Mouse (Mus musculus) forebrain, embryonic 15.5 days (tissue): ENCODE measurements around the gene Man1b1. TPM values are rescaled to one million over a fixed set of nuclear protein-coding genes. Genes with fewer than 3 reads are reported as not detected.

Experiments used
- ATAC-seq: fragments of 200-750 bp; cut with Nextera tagmentation; replicated peaks from 2 replicates; pipeline ENCODE4 v1.8.0; 2017; ENCODE audit warnings: mild to moderate bottlenecking, moderate TSS enrichment, moderate library complexity
- H3K27ac ChIP-seq: fragments of 300-500 bp; sonication (generic); replicated peaks from 2 replicates; pipeline ENCODE4 v1.5.1; 2015; ENCODE audit warnings: mild to moderate bottlenecking, inconsistent platforms
- H3K27me3 ChIP-seq: fragments of 300-500 bp; sonication (generic); 2 replicates; pipeline ENCODE4 v1.6.1; 2015; ENCODE audit warnings: inconsistent platforms
- H3K36me3 ChIP-seq: fragments of 300-500 bp; sonication (generic); 2 replicates; pipeline ENCODE4 v1.6.1; 2015; ENCODE audit warnings: mild to moderate bottlenecking, inconsistent platforms
- H3K4me1 ChIP-seq: fragments of 300-500 bp; sonication (generic); 2 replicates; pipeline ENCODE4 v1.6.1; 2015; ENCODE audit warnings: inconsistent platforms
- H3K4me2 ChIP-seq: fragments of 300-500 bp; sonication (generic); replicated peaks from 2 replicates; pipeline ENCODE4 v1.6.1; 2015; ENCODE audit warnings: mild to moderate bottlenecking, inconsistent platforms
- H3K4me3 ChIP-seq: fragments of 300-500 bp; sonication (generic); 2 replicates; pipeline ENCODE4 v1.5.1; 2015; ENCODE audit warnings: mild to moderate bottlenecking, inconsistent platforms
- H3K9ac ChIP-seq: fragments of 300-500 bp; sonication (generic); replicated peaks from 2 replicates; pipeline ENCODE4 v1.6.1; 2015; ENCODE audit warnings: mild to moderate bottlenecking, inconsistent platforms
- H3K9me3 ChIP-seq: fragments of 300-500 bp; sonication (generic); 2 replicates; pipeline ENCODE4 v1.6.1; 2016; ENCODE audit warnings: inconsistent platforms
- WGBS: fragments of 180-500 bp; shearing (Covaris S2); methylation state at CpG from one replicate; pipeline ENCODE4 v1.1.7; 2015; ENCODE audit warnings: mixed read lengths; 5-methylcytosine and 5-hydroxymethylcytosine counted together
- polyA plus RNA-seq: library from polyadenylated mRNA; unstranded; fragments of >200 nt; fragmentation: Nextera tagmentation; extraction: Ambion mirVana; gene quantifications from 2 replicates; pipeline ENCODE4 v1.2.1, GENCODE M21; 2015

The Man1b1 gene
- polyA plus RNA-seq, 1 experiment from 2014 or later, result 52.6 TPM

GRCm38 (mm10) chr2:25354211-25354610, 22.1 kb downstream of the Man1b1 start:
- no peak overlapping the region for H3K27ac ChIP-seq
- 84% methylated on average over 6 of the region's 6 CpGs for WGBS
- H3K36me3 ChIP-seq, result peaks cover 38% of the 10 kb centered on the region
- no peaks in the 10 kb centered on the region for H3K9me3 ChIP-seq
- H3K4me2 ChIP-seq, result no peak overlapping the region
- H3K4me3 ChIP-seq, result no peak overlapping the region
- H3K27me3 ChIP-seq, result no peaks in the 10 kb centered on the region
- no peak overlapping the region for H3K9ac ChIP-seq
- ATAC-seq, result no peak
- peaks cover 23% of the 10 kb centered on the region for H3K4me1 ChIP-seq

DNA sequence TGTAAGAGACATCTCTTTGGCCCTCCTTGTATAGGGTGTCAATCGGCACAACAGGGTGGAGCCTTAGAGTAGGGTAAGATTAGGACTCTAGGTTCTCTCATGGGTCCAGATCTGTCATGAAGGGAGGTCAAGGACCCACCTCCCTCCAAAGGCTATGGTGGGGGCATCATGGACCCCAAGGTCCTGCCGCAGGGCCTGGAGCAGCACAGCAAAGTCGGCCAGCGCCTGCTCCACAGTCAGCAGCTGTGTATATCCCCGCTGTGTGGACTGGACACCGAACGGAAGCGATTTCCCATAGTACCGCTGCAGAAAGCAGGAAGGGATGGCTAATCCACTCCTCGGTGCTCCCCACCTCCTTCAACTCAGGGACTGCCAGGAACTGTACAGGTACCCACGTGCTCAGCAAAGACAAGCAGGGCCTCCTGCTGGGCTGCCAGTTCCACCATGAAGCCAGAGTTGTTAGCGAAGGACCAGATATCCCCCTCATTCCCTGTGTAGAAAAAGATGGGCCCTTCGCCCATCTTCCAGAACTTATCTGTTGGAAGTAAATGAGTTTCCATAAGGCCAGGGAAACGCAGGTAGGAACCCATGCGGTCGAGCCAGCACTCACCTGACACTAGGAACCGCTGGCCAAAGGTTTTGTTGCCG, 23.4 kb downstream of the Man1b1 start:
- WGBS, result 37% methylated on average over 18 of the region's 18 CpGs
- no peak for ATAC-seq
- no peaks in the 10 kb centered on the region for H3K9me3 ChIP-seq

DNA sequence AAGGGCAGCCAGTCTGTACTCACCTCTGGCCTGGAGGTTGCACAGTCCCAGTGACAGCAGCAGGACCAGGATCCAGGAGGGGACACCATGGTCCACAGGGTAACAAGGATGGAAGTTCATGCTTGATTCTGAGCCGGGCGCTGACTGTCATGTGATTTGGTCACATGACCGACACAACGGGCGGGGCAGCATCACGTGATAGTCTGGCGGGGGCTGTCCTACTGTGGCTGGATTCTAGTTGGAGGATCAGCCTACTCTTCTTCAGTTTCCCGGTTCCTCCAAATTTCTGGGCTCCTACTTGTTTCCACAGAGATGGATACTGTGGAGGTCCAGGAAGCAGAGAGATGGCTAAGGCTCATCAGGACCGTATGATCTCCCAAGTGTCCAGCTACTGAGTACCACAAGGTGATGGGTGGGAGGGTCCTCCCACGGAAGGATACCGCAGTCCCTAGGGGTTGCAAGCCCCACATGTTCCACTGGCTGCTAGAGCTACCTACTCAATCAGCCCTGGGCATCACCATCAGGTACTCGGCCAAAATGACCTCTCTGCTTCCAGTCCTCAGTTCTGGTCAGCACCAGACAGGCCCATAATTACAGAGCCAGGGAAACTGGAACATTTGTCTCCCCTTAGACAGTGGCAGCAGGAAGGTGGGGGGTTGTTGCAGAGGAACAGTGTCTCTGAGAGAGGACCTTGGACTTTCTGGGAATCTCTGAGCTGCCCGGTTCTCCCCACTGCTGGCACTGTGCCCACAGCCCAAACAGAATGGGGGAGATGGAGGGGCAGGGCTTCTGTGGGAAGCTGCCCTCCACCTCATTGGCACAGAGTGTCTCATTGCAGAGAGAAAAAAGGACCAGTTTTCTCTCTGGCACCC, 24.3 kb downstream of the Man1b1 start, which contains the start of gene Dpp7:
Gene Dpp7, minus strand, starts transcription at position 152 of the 872 bp plus-strand sequence.
- 0 out of 2 replicates have a peak within 1 kb of the TSS, but pooled peaks have one; percentile 34 for H3K27ac ChIP-seq
- peak within 1 kb of the TSS; percentile 61 for H3K4me3 ChIP-seq
- peak within 1 kb of the TSS; percentile 68 for H3K9ac ChIP-seq
- 1% methylated on average over 13 of the region's 13 CpGs for WGBS
- H3K27me3 ChIP-seq, result no peaks in the 10 kb centered on the region
- ATAC-seq, result peak; percentile 76
- H3K4me1 ChIP-seq, result peaks cover 23% of the 10 kb centered on the region
- H3K9me3 ChIP-seq, result no peaks in the 10 kb centered on the region
- H3K4me2 ChIP-seq, result peak within 1 kb of the TSS; percentile 95
- peaks cover 15% of the 10 kb centered on the region for H3K36me3 ChIP-seq

More for the DNA sequence above, 23.4 kb downstream of the Man1b1 start:
- H3K4me3 ChIP-seq, result peak overlapping the region; percentile 61
- H3K27me3 ChIP-seq, result no peaks in the 10 kb centered on the region
- H3K4me1 ChIP-seq, result peaks cover 23% of the 10 kb centered on the region
- peak overlapping the region; percentile 68 for H3K9ac ChIP-seq
- no peak overlapping the region for H3K27ac ChIP-seq
- peak overlapping the region; percentile 95 for H3K4me2 ChIP-seq
- H3K36me3 ChIP-seq, result peaks cover 24% of the 10 kb centered on the region

GRCm38 (mm10) chr2:25359848-25360247, 27.7 kb downstream of the Man1b1 start:
- H3K9me3 ChIP-seq, result no peaks in the 10 kb centered on the region
- no peak overlapping the region for H3K9ac ChIP-seq
- H3K27me3 ChIP-seq, result peaks cover 16% of the 10 kb centered on the region
- 83% methylated on average over 4 of the region's 4 CpGs for WGBS
- no peak overlapping the region for H3K4me2 ChIP-seq
- H3K36me3 ChIP-seq, result no peaks in the 10 kb centered on the region
- ATAC-seq, result no peak
- H3K27ac ChIP-seq, result no peak overlapping the region
- H3K4me1 ChIP-seq, result peaks cover 24% of the 10 kb centered on the region
- no peak overlapping the region for H3K4me3 ChIP-seq

DNA sequence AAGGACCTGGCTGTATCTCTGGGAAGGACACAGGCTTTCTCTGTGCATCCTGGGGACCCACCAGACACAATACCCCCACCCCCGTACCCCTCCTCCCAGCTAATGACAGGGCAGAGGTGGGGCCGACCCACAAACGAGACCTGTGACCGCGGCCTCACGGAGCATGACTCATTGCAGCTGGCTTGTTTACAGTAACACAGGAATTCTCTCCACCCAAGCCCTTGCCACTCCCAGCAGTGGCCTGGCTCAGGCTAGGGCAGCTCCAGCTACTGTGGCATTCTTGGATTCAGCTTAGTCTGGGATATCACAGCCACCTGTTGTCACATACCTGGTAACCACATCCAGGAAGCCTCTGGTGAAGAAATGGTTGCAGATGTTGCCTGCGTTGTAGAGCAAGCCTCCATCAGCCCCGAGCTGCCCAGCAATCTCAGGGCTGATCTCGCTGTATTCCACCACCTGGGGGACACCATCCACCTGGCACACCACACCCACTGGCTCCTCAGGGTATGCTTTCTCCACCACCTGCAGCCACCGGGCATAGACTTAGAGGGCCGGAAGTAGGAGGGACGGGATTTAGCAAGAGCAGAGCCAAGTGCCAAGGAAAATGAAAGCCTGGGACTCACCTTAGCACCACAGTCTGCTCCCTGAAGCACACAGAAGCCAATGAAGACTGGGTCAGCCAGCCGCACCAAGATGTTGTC, 31.5 kb downstream of the Man1b1 start:
- 63% methylated on average over 13 of the region's 13 CpGs for WGBS
- Histone ChIP-seq H3K4me3 (no peak overlapping the region), H3K4me1 (peaks cover 10% of the 10 kb centered on the region), H3K27ac (no peak overlapping the region), H3K36me3 (no peaks in the 10 kb centered on the region), H3K27me3 (peaks cover 33% of the 10 kb centered on the region), H3K9ac (no peak overlapping the region), H3K9me3 (no peaks in the 10 kb centered on the region), H3K4me2 (no peak overlapping the region)
- ATAC-seq, result no peak

DNA sequence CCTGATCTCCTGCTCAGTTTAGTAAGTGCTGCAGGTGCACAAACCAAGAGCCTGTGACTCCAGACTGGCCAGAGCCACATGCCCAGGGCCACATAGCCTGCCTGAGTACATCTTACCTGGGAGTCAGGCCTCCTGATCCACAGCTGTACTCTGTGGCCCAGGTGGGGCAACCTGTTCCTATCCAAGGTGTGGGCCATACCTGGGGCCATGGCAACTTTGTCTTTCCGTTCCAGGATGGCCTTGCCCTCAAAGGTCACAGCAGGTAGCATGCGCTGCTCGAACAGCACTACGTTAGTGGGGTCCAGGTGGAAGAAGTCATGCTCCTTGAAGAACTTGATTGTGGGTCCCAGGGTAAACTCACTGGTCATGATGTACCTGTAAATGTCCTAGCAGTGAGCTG, 32.2 kb downstream of the Man1b1 start:
- ATAC-seq, result no peak
- no peak overlapping the region for H3K9ac ChIP-seq
- H3K4me1 ChIP-seq, result peaks cover 10% of the 10 kb centered on the region
- H3K9me3 ChIP-seq, result no peaks in the 10 kb centered on the region
- WGBS, result 86% methylated on average over 4 of the region's 4 CpGs
- no peaks in the 10 kb centered on the region for H3K36me3 ChIP-seq
- H3K27ac ChIP-seq, result no peak overlapping the region
- peaks cover 33% of the 10 kb centered on the region for H3K27me3 ChIP-seq
- no peak overlapping the region for H3K4me3 ChIP-seq
- no peak overlapping the region for H3K4me2 ChIP-seq

DNA sequence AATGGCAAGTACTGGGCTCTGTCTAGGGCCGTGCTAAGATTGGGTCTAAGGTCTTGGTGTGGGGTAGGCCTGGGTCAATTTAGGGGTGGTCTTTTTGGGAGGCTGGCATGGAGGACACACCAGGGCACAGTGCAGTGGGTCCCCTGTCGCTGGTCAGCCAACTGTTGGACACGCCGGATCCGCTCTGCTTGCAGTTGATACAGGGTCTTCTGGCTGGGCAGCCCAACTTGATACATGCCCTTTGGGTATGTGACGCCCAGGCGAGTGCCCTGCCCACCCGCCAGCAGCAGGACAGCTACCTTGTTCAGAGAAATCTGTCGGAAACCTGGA, 32.6 kb downstream of the Man1b1 start:
- Histone ChIP-seq H3K4me2 (peak overlapping the region; percentile 81), H3K4me1 (peaks cover 10% of the 10 kb centered on the region), H3K27me3 (peaks cover 33% of the 10 kb centered on the region), H3K4me3 (peak overlapping the region; percentile 45), H3K36me3 (no peaks in the 10 kb centered on the region), H3K9ac (peak overlapping the region; percentile 52; the same call in 1 of the 2 replicates), H3K9me3 (no peaks in the 10 kb centered on the region), H3K27ac (no peak overlapping the region)
- ATAC-seq, result no peak
- WGBS, result 34% methylated on average over 9 of the region's 9 CpGs

DNA sequence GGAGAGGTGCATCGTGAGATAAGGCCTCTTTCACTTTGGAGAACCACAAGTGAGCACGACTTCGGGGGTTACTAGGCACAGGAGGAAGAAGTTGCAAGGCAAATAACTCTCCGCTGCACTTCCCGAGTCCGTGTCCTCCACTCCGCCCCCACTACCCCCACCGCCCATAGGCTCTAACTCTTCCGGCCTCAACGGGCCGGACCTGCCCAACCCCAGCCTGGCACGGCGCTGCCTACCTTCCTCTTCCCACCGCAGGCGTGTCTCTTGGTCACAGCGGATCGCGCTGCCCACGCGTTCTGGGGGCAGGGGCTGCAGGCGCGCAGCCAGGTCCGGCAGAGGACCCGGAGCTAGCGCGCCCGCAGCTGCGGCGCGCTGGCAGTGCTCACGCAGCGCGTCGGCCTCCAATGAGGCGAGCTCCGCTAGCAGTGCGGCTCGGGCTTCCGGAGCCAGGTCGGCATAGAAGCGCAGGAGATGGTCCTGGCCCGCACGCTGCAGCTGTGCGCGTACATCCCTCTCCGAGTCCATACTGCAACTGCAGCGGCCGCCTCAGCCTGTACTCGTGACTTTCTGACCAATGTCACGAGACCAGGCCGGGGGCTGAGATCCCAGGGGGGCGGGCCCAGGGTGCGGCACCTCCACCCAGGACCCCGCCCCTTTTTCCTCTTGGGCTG, 33.1 kb downstream of the Man1b1 start, which contains the start of gene Uap1l1:
Gene Uap1l1, minus strand, starts transcription at position 592 of the 671 bp plus-strand sequence.
- peaks cover 33% of the 10 kb centered on the region for H3K27me3 ChIP-seq
- H3K4me1 ChIP-seq, result peaks cover 10% of the 10 kb centered on the region
- peak within 1 kb of the TSS; percentile 81 for H3K4me2 ChIP-seq
- no peaks in the 10 kb centered on the region for H3K9me3 ChIP-seq
- H3K27ac ChIP-seq, result no peak within 1 kb of the TSS
- peak; percentile 83 for ATAC-seq
- H3K4me3 ChIP-seq, result peak within 1 kb of the TSS; percentile 45
- WGBS, result under 1% methylated on average over 54 of the region's 54 CpGs
- H3K9ac ChIP-seq, result peak within 1 kb of the TSS; percentile 52
- H3K36me3 ChIP-seq, result no peaks in the 10 kb centered on the region

GRCm38 (mm10) chr2:25369996-25370395, 37.9 kb downstream of the Man1b1 start:
- H3K27me3 ChIP-seq, result peaks cover 15% of the 10 kb centered on the region
- peaks cover 34% of the 10 kb centered on the region for H3K4me1 ChIP-seq
- H3K9me3 ChIP-seq, result no peaks in the 10 kb centered on the region
- 84% methylated on average over 3 of the region's 3 CpGs for WGBS
- H3K36me3 ChIP-seq, result no peaks in the 10 kb centered on the region
- no peak overlapping the region for H3K27ac ChIP-seq
- no peak for ATAC-seq
- no peak overlapping the region for H3K4me2 ChIP-seq
- H3K9ac ChIP-seq, result no peak overlapping the region
- H3K4me3 ChIP-seq, result no peak overlapping the region

- peak within 1 kb of the TSS; percentile 83 for H3K27ac ChIP-seq
- H3K27me3 ChIP-seq, result 0 out of 2 replicates have a peak, but pooled peaks cover 3% of the 10 kb centered on the region
- under 1% methylated on average over 65 of the region's 65 CpGs for WGBS
- ATAC-seq, result peak; percentile 95
- peaks cover 28% of the 10 kb centered on the region for H3K4me1 ChIP-seq
- no peaks in the 10 kb centered on the region for H3K9me3 ChIP-seq
- H3K4me2 ChIP-seq, result peak within 1 kb of the TSS; percentile 88
- no peaks in the 10 kb centered on the region for H3K36me3 ChIP-seq
- peak within 1 kb of the TSS; percentile 78 for H3K4me3 ChIP-seq
- peak within 1 kb of the TSS; percentile 71 for H3K9ac ChIP-seq
Measured at GRCm38 (mm10) chr2:25371764-25372643, 39.9 kb downstream of the Man1b1 start, which contains the start of gene Sapcd2. Gene Sapcd2 (plus strand): TSS chr2:25372321.
